Mouse (Mus musculus): Measurements from ENCODE around the gene Ddx23.

The Ddx23 gene

GRCm38 (mm10) chr15:98662567-98663545 is at the start of gene Ddx23:
Gene Ddx23, minus strand, starts transcription at chr15:98662894.
- DNase-seq (ENCODE audit: low spot score in 2 of 2) = peak; percentile 86 to 91

- DNase-seq (ENCODE audit: low spot score in 2 of 2) = peak; percentile 53 to 80
Measured at GRCm38 (mm10) chr15:98710442-98710841, 47.7 kb upstream of the Ddx23 start.

GRCm38 (mm10) chr15:98707766-98708372 is 45.2 kb upstream of the Ddx23 start, which contains the start of gene Ccdc65:
Gene Ccdc65, plus strand, starts transcription at chr15:98708207.
- DNase-seq (ENCODE audit: low spot score in 2 of 2) = peak; percentile 67 to 81

GRCm38 (mm10) chr15:98704312-98704711 is 41.6 kb upstream of the Ddx23 start:
- DNase-seq (ENCODE audit: low spot score in 2 of 2) = no peak

GRCm38 (mm10) chr15:98699190-98700105 is 36.8 kb upstream of the Ddx23 start:
- peak; percentile 56 to 79 for DNase-seq (ENCODE audit: low spot score in 2 of 2)

GRCm38 (mm10) chr15:98696216-98696615 is 33.5 kb upstream of the Ddx23 start:
- no peak for DNase-seq (ENCODE audit: low spot score in 2 of 2)

GRCm38 (mm10) chr15:98695726-98696125 is 33.0 kb upstream of the Ddx23 start:
- no peak for DNase-seq (ENCODE audit: low spot score in 2 of 2)

GRCm38 (mm10) chr15:98692171-98692715 is 29.5 kb upstream of the Ddx23 start:
- DNase-seq (ENCODE audit: low spot score in 2 of 2) = no peak

- DNase-seq (ENCODE audit: low spot score in 2 of 2) = no peak
Measured at GRCm38 (mm10) chr15:98691486-98692147, 28.9 kb upstream of the Ddx23 start.

- DNase-seq (ENCODE audit: low spot score in 2 of 2) = no peak
Measured at GRCm38 (mm10) chr15:98689682-98690081, 27.0 kb upstream of the Ddx23 start.

GRCm38 (mm10) chr15:98685926-98686325 is 23.2 kb upstream of the Ddx23 start:
- no peak for DNase-seq (ENCODE audit: low spot score in 2 of 2)

GRCm38 (mm10) chr15:98683746-98684145 is 21.1 kb upstream of the Ddx23 start:
- no peak for DNase-seq (ENCODE audit: low spot score in 2 of 2)

GRCm38 (mm10) chr15:98683177-98683576 is 20.5 kb upstream of the Ddx23 start:
- no peak for DNase-seq (ENCODE audit: low spot score in 2 of 2)

- no peak for DNase-seq (ENCODE audit: low spot score in 2 of 2)
Measured at GRCm38 (mm10) chr15:98681633-98682032, 18.9 kb upstream of the Ddx23 start.

- DNase-seq (ENCODE audit: low spot score in 2 of 2) = no peak
Measured at GRCm38 (mm10) chr15:98680660-98681059, 18.0 kb upstream of the Ddx23 start.

GRCm38 (mm10) chr15:98677977-98678376 is 15.3 kb upstream of the Ddx23 start:
- DNase-seq (ENCODE audit: low spot score in 2 of 2) = no peak

GRCm38 (mm10) chr15:98676940-98677728 is 14.4 kb upstream of the Ddx23 start, which contains the start of gene Rnd1:
Gene Rnd1, minus strand, starts transcription at chr15:98677461.
- peak; percentile 32 to 50 for DNase-seq (ENCODE audit: low spot score in 2 of 2)

GRCm38 (mm10) chr15:98676471-98676870 is 13.8 kb upstream of the Ddx23 start:
- peak; percentile 14 to 29 for DNase-seq (ENCODE audit: low spot score in 2 of 2)

- no peak for DNase-seq (ENCODE audit: low spot score in 2 of 2)
Measured at GRCm38 (mm10) chr15:98675634-98676250, 13.0 kb upstream of the Ddx23 start.
